Comparison of ENCODE assay signal across 15 mouse cellular contexts in the genomic region with DNA sequence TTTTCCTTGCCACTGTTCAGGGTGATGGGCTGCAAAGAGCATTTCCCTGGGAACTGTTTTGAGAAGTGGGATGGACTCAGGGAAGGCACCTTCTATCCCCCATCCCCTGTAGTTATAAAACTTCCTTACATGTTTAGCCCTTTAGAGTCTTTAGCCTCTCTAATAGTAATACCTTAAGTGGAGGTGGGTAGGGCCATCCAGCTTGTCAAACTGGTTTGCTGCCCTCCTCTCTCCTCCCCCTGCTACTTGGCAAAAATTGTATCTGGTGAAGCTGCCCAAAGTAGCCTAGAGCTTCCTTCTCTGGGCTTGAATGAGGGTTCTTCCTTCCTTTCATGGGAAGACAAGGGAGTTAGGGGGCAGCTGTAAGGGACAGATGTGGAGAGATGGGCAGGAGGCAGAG. TPM values are rescaled to one million over a fixed set of nuclear protein-coding genes. Genes with fewer than 3 reads are reported as not detected.
DNase-seq lines count a peak whose midpoint lies in the region; ATAC-seq and TF ChIP-seq lines count a peak whose summit lies in the region.
"Had no signal": no experiment of that assay in that cellular context is flagged by ENCODE, and none has a peak within 500 bp of the region (broad histone marks: within the 10 kb centered on the region; RNA-seq: fewer than 3 reads in every experiment).

No protein-coding gene starts in this region.

- H3K9me3 ChIP-seq in embryonic facial prominence, embryonic 13.5 days, result no peaks in the 10 kb centered on the region
- H3K9me3 ChIP-seq in embryonic facial prominence, embryonic 10.5 days, result no peaks in the 10 kb centered on the region
- no peaks in the 10 kb centered on the region for H3K9me3 ChIP-seq in intestine, embryonic 14.5 days (ENCODE audit: control insufficient read depth, low read length)
- H3K9me3 ChIP-seq in intestine, postnatal 0 days (ENCODE audit: control insufficient read depth), result no peaks in the 10 kb centered on the region
- H3K9me3 ChIP-seq in lung, postnatal 0 days (ENCODE audit: low read length), result no peaks in the 10 kb centered on the region
- H3K9me3 ChIP-seq in forebrain, embryonic 11.5 days (ENCODE audit: control insufficient read depth, low read length), result no peaks in the 10 kb centered on the region
- H3K9me3 ChIP-seq: limb, embryonic 13.5 days; midbrain, embryonic 13.5 days had no signal

- ATAC-seq in embryonic facial prominence, embryonic 13.5 days (ENCODE audit: insufficient number of reproducible peaks, insufficient read depth, low FRiP score, low TSS enrichment, low read depth), result no peak
- ATAC-seq in intestine, embryonic 14.5 days (replicated peaks; ENCODE audit: low FRiP score, low TSS enrichment, low read depth), result no peak
- no peak for ATAC-seq in intestine, postnatal 0 days
- peak; percentile 43 for ATAC-seq in lung, postnatal 0 days
- ATAC-seq in forebrain, embryonic 11.5 days (replicated peaks; ENCODE audit: low FRiP score), result no peak
- ATAC-seq: forebrain, embryonic 16.5 days; midbrain, embryonic 13.5 days had no signal

- no peak overlapping the region for H3K4me2 ChIP-seq in embryonic facial prominence, embryonic 13.5 days
- no peak overlapping the region for H3K4me2 ChIP-seq in intestine, embryonic 14.5 days (ENCODE audit: low read length)
- no peak overlapping the region for H3K4me2 ChIP-seq in intestine, postnatal 0 days (replicated peaks; ENCODE audit: low read depth)
- no peak overlapping the region for H3K4me2 ChIP-seq in lung, postnatal 0 days (replicated peaks; ENCODE audit: low read depth, low read length)
- H3K4me2 ChIP-seq in forebrain, embryonic 11.5 days (ENCODE audit: low read depth, low read length, severe bottlenecking), result no peak overlapping the region
- H3K4me2 ChIP-seq: limb, embryonic 13.5 days; midbrain, embryonic 13.5 days had no signal

- DNase-seq in embryonic facial prominence, embryonic 10.5 days (ENCODE audit: low spot score), result no peak
- peak; percentile 50 for DNase-seq in intestine, embryonic 14.5 days (ENCODE audit: low spot score)
- DNase-seq in kidney, adult 9 months, result peak; percentile 47
- peak; percentile 72 for DNase-seq in lung, postnatal 0 days (ENCODE audit: low spot score)
- no peak for DNase-seq in left cerebral cortex, adult 11 months (ENCODE audit: low spot score)
- no peak for DNase-seq in forebrain, embryonic 11.5 days (ENCODE audit: low spot score)
- DNase-seq: cerebellum, adult 9-11 months; gastrocnemius, postnatal 10 days; thymus, postnatal 25 days had no signal

- H3K4me3 ChIP-seq in embryonic facial prominence, embryonic 13.5 days, result no peak overlapping the region
- no peak overlapping the region for H3K4me3 ChIP-seq in embryonic facial prominence, embryonic 10.5 days
- no peak overlapping the region for H3K4me3 ChIP-seq in intestine, embryonic 14.5 days (ENCODE audit: low read depth, low read length)
- H3K4me3 ChIP-seq in intestine, postnatal 0 days (ENCODE audit: low read depth, low read length), result no peak overlapping the region
- H3K4me3 ChIP-seq in lung, postnatal 0 days (ENCODE audit: low read depth, low read length), result no peak overlapping the region
- H3K4me3 ChIP-seq in forebrain, embryonic 11.5 days (ENCODE audit: low read depth, low read length), result no peak overlapping the region
- H3K4me3 ChIP-seq: limb, embryonic 13.5 days; midbrain, embryonic 13.5 days had no signal

- TF ChIP-seq EP300 in lung, postnatal 0 days (IDR thresholded peaks at IDR 0.05), result no peak

- H3K27ac ChIP-seq in embryonic facial prominence, embryonic 13.5 days, result no peak overlapping the region; the same call in 1 of the 2 replicates
- no peak overlapping the region for H3K27ac ChIP-seq in embryonic facial prominence, embryonic 10.5 days (replicated peaks)
- no peak overlapping the region for H3K27ac ChIP-seq in intestine, embryonic 14.5 days (ENCODE audit: low read depth)
- H3K27ac ChIP-seq in intestine, postnatal 0 days (ENCODE audit: low read depth, low read length), result no peak overlapping the region
- H3K27ac ChIP-seq in lung, postnatal 0 days (ENCODE audit: low read length), result peak overlapping the region; percentile 32; the same call in 1 of the 2 replicates
- H3K27ac ChIP-seq in forebrain, embryonic 11.5 days (ENCODE audit: low read depth, low read length), result no peak overlapping the region
- H3K27ac ChIP-seq: limb, embryonic 13.5 days; macrophage; midbrain, embryonic 13.5 days had no signal

- peak overlapping the region; percentile 16; the same call in 1 of the 2 replicates for H3K9ac ChIP-seq in embryonic facial prominence, embryonic 13.5 days
- no peak overlapping the region for H3K9ac ChIP-seq in intestine, embryonic 14.5 days (ENCODE audit: low read length)
- H3K9ac ChIP-seq in intestine, postnatal 0 days (ENCODE audit: low read depth, low read length), result no peak overlapping the region
- no peak overlapping the region for H3K9ac ChIP-seq in lung, postnatal 0 days (replicated peaks; ENCODE audit: low read depth)
- H3K9ac ChIP-seq in forebrain, embryonic 11.5 days (ENCODE audit: low read length), result no peak overlapping the region
- H3K9ac ChIP-seq: limb, embryonic 13.5 days; midbrain, embryonic 13.5 days had no signal

- H3K4me1 ChIP-seq in embryonic facial prominence, embryonic 13.5 days, result peaks cover 38% of the 10 kb centered on the region
- H3K4me1 ChIP-seq in embryonic facial prominence, embryonic 10.5 days, result peaks cover 36% of the 10 kb centered on the region
- H3K4me1 ChIP-seq in intestine, embryonic 14.5 days (replicated peaks; ENCODE audit: control insufficient read depth, insufficient read depth, low read length), result peaks cover 5% of the 10 kb centered on the region; the same call in 1 of the 2 replicates
- H3K4me1 ChIP-seq in intestine, postnatal 0 days (replicated peaks; ENCODE audit: control insufficient read depth, insufficient read depth, low read length), result 0 out of 2 replicates have a peak, but pooled peaks cover 3% of the 10 kb centered on the region
- peaks cover 6% of the 10 kb centered on the region; the same call in 1 of the 2 replicates for H3K4me1 ChIP-seq in lung, postnatal 0 days (ENCODE audit: insufficient read depth, low read depth, low read length)
- H3K4me1 ChIP-seq in forebrain, embryonic 11.5 days (replicated peaks; ENCODE audit: control insufficient read depth, insufficient read depth, low read length), result peaks cover 8% of the 10 kb centered on the region

- H3K36me3 ChIP-seq in embryonic facial prominence, embryonic 13.5 days, result no peaks in the 10 kb centered on the region
- no peaks in the 10 kb centered on the region for H3K36me3 ChIP-seq in embryonic facial prominence, embryonic 10.5 days (replicated peaks)
- no peaks in the 10 kb centered on the region for H3K36me3 ChIP-seq in intestine, embryonic 14.5 days (ENCODE audit: control insufficient read depth, insufficient read depth, low read length)
- H3K36me3 ChIP-seq in intestine, postnatal 0 days (ENCODE audit: control insufficient read depth, insufficient read depth), result no peaks in the 10 kb centered on the region
- H3K36me3 ChIP-seq in lung, postnatal 0 days (ENCODE audit: insufficient read depth, low read length), result no peaks in the 10 kb centered on the region
- H3K36me3 ChIP-seq in forebrain, embryonic 11.5 days (ENCODE audit: control insufficient read depth, insufficient read depth, low read length), result no peaks in the 10 kb centered on the region
- H3K36me3 ChIP-seq: limb, embryonic 13.5 days; midbrain, embryonic 13.5 days had no signal

- TF ChIP-seq CTCF in intestine, postnatal 0 days (IDR thresholded peaks at IDR 0.05; ENCODE audit: low read depth), result no peak
- TF ChIP-seq CTCF in lung, postnatal 0 days (IDR thresholded peaks at IDR 0.05), result no peak

- peaks cover 41% of the 10 kb centered on the region for H3K27me3 ChIP-seq in embryonic facial prominence, embryonic 13.5 days
- H3K27me3 ChIP-seq in embryonic facial prominence, embryonic 10.5 days (replicated peaks; ENCODE audit: low read depth, poor library complexity, severe bottlenecking), result peaks cover 47% of the 10 kb centered on the region
- H3K27me3 ChIP-seq in intestine, embryonic 14.5 days (replicated peaks; ENCODE audit: control insufficient read depth, insufficient read depth, low read length), result peaks cover 10% of the 10 kb centered on the region
- H3K27me3 ChIP-seq in intestine, postnatal 0 days (replicated peaks; ENCODE audit: control insufficient read depth, insufficient read depth, low read length), result no peaks in the 10 kb centered on the region
- no peaks in the 10 kb centered on the region for H3K27me3 ChIP-seq in lung, postnatal 0 days (replicated peaks; ENCODE audit: insufficient read depth, low read length)
- H3K27me3 ChIP-seq in forebrain, embryonic 11.5 days (ENCODE audit: control insufficient read depth, insufficient read depth, low read length), result peaks cover 18% of the 10 kb centered on the region

RNA-seq across cellular contexts. Expression of a gene that starts 2.5 kb away (rescaled TPM):
- polyA plus RNA-seq in embryonic facial prominence, embryonic 13.5 days (2015; fragmentation: Nextera tagmentation; extraction: Ambion mirVana), result 3.6 TPM in 2 replicates
- 1.7 and 1.9 TPM in 2 replicates for polyA plus RNA-seq in embryonic facial prominence, embryonic 10.5 days (2016; fragmentation: Nextera tagmentation; extraction: Ambion mirVana)
- 5.1 and 6.0 TPM in 2 replicates for polyA plus RNA-seq in intestine, embryonic 14.5 days (2014; fragmentation: Nextera tagmentation; extraction: Ambion mirVana)
- polyA plus RNA-seq in intestine, postnatal 0 days (2015; fragmentation: Nextera tagmentation; extraction: Ambion mirVana), result 4.4 and 4.8 TPM in 2 replicates
- polyA plus RNA-seq in lung, postnatal 0 days (2015; fragmentation: Nextera tagmentation; extraction: Ambion mirVana), result 6.1 and 10.6 TPM in 2 replicates
- 1.0 and 1.3 TPM in 2 replicates for polyA plus RNA-seq in forebrain, embryonic 11.5 days (2014; fragmentation: Nextera tagmentation; extraction: Ambion mirVana)

Comparison
In these comparisons a context has a peak if more than half of its experiments do, and no peak if none do; other contexts are left out.
1. DNase-seq: peak in intestine, embryonic 14.5 days (single experiment), kidney, adult 9 months (single experiment) and lung, postnatal 0 days (single experiment); none in embryonic facial prominence, embryonic 10.5 days (single experiment), left cerebral cortex, adult 11 months (single experiment) and forebrain, embryonic 11.5 days (single experiment).